Mouse (Mus musculus): ENCODE results near the gene Gm28035.

The Gm28035 gene

GRCm38 (mm10) chr2:30215493-30215892 is 24.9 kb upstream of the Gm28035 start:
- DNase-seq (ENCODE audit: low read depth, low spot score) = no peak
- Histone ChIP-seq H3K27me3 (ENCODE audit: control insufficient read depth, insufficient read depth, low read length, poor library complexity, severe bottlenecking) (no peaks in the 10 kb centered on the region), H3K36me3 (ENCODE audit: control insufficient read depth, insufficient read depth, low read length, poor library complexity, severe bottlenecking) (no peaks in the 10 kb centered on the region)

GRCm38 (mm10) chr2:30216293-30216692 is 24.1 kb upstream of the Gm28035 start:
- DNase-seq (ENCODE audit: low read depth, low spot score) = no peak
- Histone ChIP-seq H3K36me3 (ENCODE audit: control insufficient read depth, insufficient read depth, low read length, poor library complexity, severe bottlenecking) (no peaks in the 10 kb centered on the region), H3K27me3 (ENCODE audit: control insufficient read depth, insufficient read depth, low read length, poor library complexity, severe bottlenecking) (no peaks in the 10 kb centered on the region)

- DNase-seq (ENCODE audit: low read depth, low spot score) = peak; percentile 50
- Histone ChIP-seq H3K36me3 (ENCODE audit: control insufficient read depth, insufficient read depth, low read length, poor library complexity, severe bottlenecking) (no peaks in the 10 kb centered on the region; the same call in 1 of the 2 replicates), H3K27me3 (ENCODE audit: control insufficient read depth, insufficient read depth, low read length, poor library complexity, severe bottlenecking) (no peaks in the 10 kb centered on the region)
Measured at GRCm38 (mm10) chr2:30235593-30235992, 4.8 kb upstream of the Gm28035 start.

- Histone ChIP-seq H3K27me3 (ENCODE audit: control insufficient read depth, insufficient read depth, low read length, poor library complexity, severe bottlenecking) (no peaks in the 10 kb centered on the region), H3K36me3 (ENCODE audit: control insufficient read depth, insufficient read depth, low read length, poor library complexity, severe bottlenecking) (no peaks in the 10 kb centered on the region; the same call in 1 of the 2 replicates)
- no peak for DNase-seq (ENCODE audit: low read depth, low spot score)
Measured at GRCm38 (mm10) chr2:30236426-30237198, 3.8 kb upstream of the Gm28035 start.

GRCm38 (mm10) chr2:30237199-30237880 is 3.0 kb upstream of the Gm28035 start, which contains the start of gene Lrrc8a:
Gene Lrrc8a (plus strand): TSS chr2:30237715.
- DNase-seq (ENCODE audit: low read depth, low spot score) = peak; percentile 99
- H3K36me3 ChIP-seq (ENCODE audit: control insufficient read depth, insufficient read depth, low read length, poor library complexity, severe bottlenecking) = no peaks in the 10 kb centered on the region; the same call in 1 of the 2 replicates
- no peaks in the 10 kb centered on the region for H3K27me3 ChIP-seq (ENCODE audit: control insufficient read depth, insufficient read depth, low read length, poor library complexity, severe bottlenecking)

- Histone ChIP-seq H3K36me3 (ENCODE audit: control insufficient read depth, insufficient read depth, low read length, poor library complexity, severe bottlenecking) (no peaks in the 10 kb centered on the region; the same call in 1 of the 2 replicates), H3K27me3 (ENCODE audit: control insufficient read depth, insufficient read depth, low read length, poor library complexity, severe bottlenecking) (no peaks in the 10 kb centered on the region)
- no peak for DNase-seq (ENCODE audit: low read depth, low spot score)
Measured at GRCm38 (mm10) chr2:30237881-30238280, 2.5 kb upstream of the Gm28035 start.

GRCm38 (mm10) chr2:30238906-30239465 is 1.4 kb upstream of the Gm28035 start:
- H3K36me3 ChIP-seq (ENCODE audit: control insufficient read depth, insufficient read depth, low read length, poor library complexity, severe bottlenecking) = no peaks in the 10 kb centered on the region; the same call in none of the 2 replicates
- no peaks in the 10 kb centered on the region for H3K27me3 ChIP-seq (ENCODE audit: control insufficient read depth, insufficient read depth, low read length, poor library complexity, severe bottlenecking)
- DNase-seq (ENCODE audit: low read depth, low spot score) = no peak

- Histone ChIP-seq H3K27me3 (ENCODE audit: control insufficient read depth, insufficient read depth, low read length, poor library complexity, severe bottlenecking) (no peaks in the 10 kb centered on the region), H3K36me3 (ENCODE audit: control insufficient read depth, insufficient read depth, low read length, poor library complexity, severe bottlenecking) (no peaks in the 10 kb centered on the region; the same call in none of the 2 replicates)
- DNase-seq (ENCODE audit: low read depth, low spot score) = no peak
Measured at GRCm38 (mm10) chr2:30239777-30240176, 590 bp upstream of the Gm28035 start.

GRCm38 (mm10) chr2:30242509-30242908 is 2.1 kb downstream of the Gm28035 start:
- no peak for DNase-seq (ENCODE audit: low read depth, low spot score)
- H3K27me3 ChIP-seq (ENCODE audit: control insufficient read depth, insufficient read depth, low read length, poor library complexity, severe bottlenecking) = no peaks in the 10 kb centered on the region
- H3K36me3 ChIP-seq (ENCODE audit: control insufficient read depth, insufficient read depth, low read length, poor library complexity, severe bottlenecking) = no peaks in the 10 kb centered on the region; the same call in none of the 2 replicates

GRCm38 (mm10) chr2:30243391-30243790 is 3.0 kb downstream of the Gm28035 start:
- no peaks in the 10 kb centered on the region for H3K27me3 ChIP-seq (ENCODE audit: control insufficient read depth, insufficient read depth, low read length, poor library complexity, severe bottlenecking)
- H3K36me3 ChIP-seq (ENCODE audit: control insufficient read depth, insufficient read depth, low read length, poor library complexity, severe bottlenecking) = no peaks in the 10 kb centered on the region; the same call in none of the 2 replicates
- no peak for DNase-seq (ENCODE audit: low read depth, low spot score)

- H3K36me3 ChIP-seq (ENCODE audit: control insufficient read depth, insufficient read depth, low read length, poor library complexity, severe bottlenecking) = no peaks in the 10 kb centered on the region; the same call in none of the 2 replicates
- DNase-seq (ENCODE audit: low read depth, low spot score) = no peak
- no peaks in the 10 kb centered on the region for H3K27me3 ChIP-seq (ENCODE audit: control insufficient read depth, insufficient read depth, low read length, poor library complexity, severe bottlenecking)
Measured at GRCm38 (mm10) chr2:30244595-30245178, 4.3 kb downstream of the Gm28035 start.

- H3K27me3 ChIP-seq (ENCODE audit: control insufficient read depth, insufficient read depth, low read length, poor library complexity, severe bottlenecking) = no peaks in the 10 kb centered on the region
- no peaks in the 10 kb centered on the region; the same call in 1 of the 2 replicates for H3K36me3 ChIP-seq (ENCODE audit: control insufficient read depth, insufficient read depth, low read length, poor library complexity, severe bottlenecking)
Measured at GRCm38 (mm10) chr2:30247036-30247435, 6.7 kb downstream of the Gm28035 start.

GRCm38 (mm10) chr2:30247681-30248080 is 7.3 kb downstream of the Gm28035 start:
- H3K36me3 ChIP-seq (ENCODE audit: control insufficient read depth, insufficient read depth, low read length, poor library complexity, severe bottlenecking) = no peaks in the 10 kb centered on the region; the same call in 1 of the 2 replicates
- no peaks in the 10 kb centered on the region for H3K27me3 ChIP-seq (ENCODE audit: control insufficient read depth, insufficient read depth, low read length, poor library complexity, severe bottlenecking)
- DNase-seq (ENCODE audit: low read depth, low spot score) = no peak

More at GRCm38 (mm10) chr2:30247036-30247435, 6.7 kb downstream of the Gm28035 start:
- DNase-seq (ENCODE audit: low read depth, low spot score) = no peak

GRCm38 (mm10) chr2:30249182-30249581 is 8.8 kb downstream of the Gm28035 start:
- no peaks in the 10 kb centered on the region; the same call in 1 of the 2 replicates for H3K36me3 ChIP-seq (ENCODE audit: control insufficient read depth, insufficient read depth, low read length, poor library complexity, severe bottlenecking)
- DNase-seq (ENCODE audit: low read depth, low spot score) = no peak
- H3K27me3 ChIP-seq (ENCODE audit: control insufficient read depth, insufficient read depth, low read length, poor library complexity, severe bottlenecking) = no peaks in the 10 kb centered on the region
